Mouse (Mus musculus) thymus, adult 2 months (tissue): ENCODE measurements around the gene Mllt6. TPM values are rescaled to one million over a fixed set of nuclear protein-coding genes. Genes with fewer than 3 reads are reported as not detected.

Source experiments
- DNase-seq: peaks from one replicate; pipeline ENCODE4 v3.0.0; 2021
- H3K27ac ChIP-seq: fragments of 200-500 bp; 2 replicates; pipeline ENCODE4 v1.5.1; 2012; ENCODE audit warnings: low read length, control low read depth; ENCODE audit not compliant: control insufficient read depth, insufficient read depth
- H3K27me3 ChIP-seq: fragments of 200-500 bp; 2 replicates; pipeline ENCODE4 v1.6.1; 2012; ENCODE audit warnings: mild to moderate bottlenecking, low read length, moderate library complexity, mixed read lengths; ENCODE audit not compliant: control insufficient read depth, insufficient read depth
- H3K36me3 ChIP-seq: fragments of 200-500 bp; 2 replicates; pipeline ENCODE4 v1.6.1; 2012; ENCODE audit warnings: mild to moderate bottlenecking, low read length, moderate library complexity; ENCODE audit not compliant: control insufficient read depth, insufficient read depth
- H3K4me1 ChIP-seq: fragments of 200-500 bp; replicated peaks from 2 replicates; pipeline ENCODE4 v1.6.1; 2012; ENCODE audit warnings: low read length; ENCODE audit not compliant: control insufficient read depth, insufficient read depth
- H3K4me3 ChIP-seq: fragments of 200-500 bp; 2 replicates; pipeline ENCODE4 v1.5.1; 2012; ENCODE audit warnings: mild to moderate bottlenecking, low read length, control low read depth, moderate library complexity; ENCODE audit not compliant: control insufficient read depth, insufficient read depth
- CTCF ChIP-seq: fragments of 200-500 bp; IDR thresholded peaks from 2 replicates; pipeline ENCODE4 v1.5.1; 2012; ENCODE audit warnings: mild to moderate bottlenecking, control low read depth, low read length, moderate library complexity, borderline replicate concordance; ENCODE audit not compliant: control insufficient read depth, poor library complexity, insufficient read depth; ENCODE audit errors: extremely low read depth
- POLR2A ChIP-seq: fragments of 200-500 bp; IDR thresholded peaks from 2 replicates; pipeline ENCODE4 v1.6.1; 2012; ENCODE audit warnings: mild to moderate bottlenecking, low read length, control low read depth, moderate library complexity; ENCODE audit not compliant: control insufficient read depth, poor library complexity, insufficient read depth; ENCODE audit errors: extremely low read depth
- WGBS: fragments of 180-500 bp; shearing (Covaris S2); methylation state at CpG from one replicate; pipeline ENCODE4 v1.1.7; 2018; 5-methylcytosine and 5-hydroxymethylcytosine counted together
- polyA plus RNA-seq: library from polyadenylated mRNA; depleted of rRNA; stranded (reverse); fragments of >200 nt; gene quantifications from 2 replicates; pipeline ENCODE4 v1.2.3, GENCODE M21; 2012

Mllt6 gene
- polyA plus RNA-seq, 1 experiment = 89.5 TPM

DNA sequence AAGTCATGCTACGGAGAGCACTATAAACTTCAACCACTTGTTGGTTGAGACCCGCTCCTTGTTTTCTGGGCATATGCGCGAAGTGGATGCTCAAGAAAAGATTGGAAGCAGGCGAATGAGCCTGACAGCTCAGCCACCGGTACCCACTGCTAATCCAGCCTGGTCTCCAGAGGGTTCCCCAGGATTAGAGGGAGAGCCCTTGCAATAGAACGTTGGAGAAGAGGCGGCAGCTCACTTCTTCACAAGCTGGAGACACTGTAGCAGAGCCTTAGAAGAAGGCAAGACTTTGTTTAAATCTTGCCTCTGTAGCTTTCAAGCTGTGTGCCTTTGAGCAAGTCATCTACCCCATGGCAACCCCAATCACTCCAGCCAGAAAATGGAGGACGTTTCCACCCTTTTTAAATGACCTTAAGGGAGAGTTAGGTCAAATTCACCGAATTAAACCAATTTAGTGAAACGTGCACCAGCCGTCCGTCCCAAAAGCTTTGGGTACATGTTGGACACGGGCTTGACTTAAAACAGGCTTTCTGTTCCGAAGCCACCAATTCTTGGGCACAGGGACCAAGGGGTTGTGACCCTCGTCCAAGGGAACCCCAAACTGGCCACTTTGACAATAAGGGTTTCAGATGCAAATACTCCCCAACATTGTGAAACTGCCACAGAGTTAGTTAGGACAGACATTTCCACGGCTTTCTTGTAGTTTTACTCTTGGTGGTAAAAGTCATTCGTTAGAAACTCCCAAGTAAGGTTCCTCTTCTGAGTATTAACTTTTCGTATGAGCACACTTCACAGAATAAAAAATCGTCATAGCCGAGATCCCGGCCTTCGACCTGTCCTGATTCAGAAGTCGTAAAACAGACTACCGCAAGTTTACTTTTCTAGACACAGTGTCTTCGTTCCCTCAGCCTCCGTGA lies 2.2 kb upstream of the Mllt6 start:
- Histone ChIP-seq H3K27ac (peak overlapping the region; percentile 71), H3K27me3 (no peaks in the 10 kb centered on the region), H3K36me3 (no peaks in the 10 kb centered on the region), H3K4me1 (peaks cover 49% of the 10 kb centered on the region), H3K4me3 (peak overlapping the region; percentile 74)
- TF ChIP-seq CTCF (no peak), POLR2A (no peak)
- WGBS = 7% methylated on average over 27 of the region's 27 CpGs
- no peak for DNase-seq

- H3K27ac ChIP-seq = peak overlapping the region; percentile 79
- WGBS = 0% methylated on average over 20 of the region's 20 CpGs
- TF ChIP-seq POLR2A (0 out of 2 replicates have a peak, but pooled peaks have one; percentile 31), CTCF (no peak)
- peaks cover 49% of the 10 kb centered on the region for H3K4me1 ChIP-seq
- H3K36me3 ChIP-seq = no peaks in the 10 kb centered on the region
- DNase-seq = peak; percentile 84
- peak overlapping the region; percentile 74 for H3K4me3 ChIP-seq
- H3K27me3 ChIP-seq = no peaks in the 10 kb centered on the region
Measured at GRCm38 (mm10) chr11:97661648-97662133, 1.5 kb upstream of the Mllt6 start.

- no peaks in the 10 kb centered on the region for H3K27me3 ChIP-seq
- peak overlapping the region; percentile 79 for H3K27ac ChIP-seq
- peaks cover 49% of the 10 kb centered on the region for H3K4me1 ChIP-seq
- under 1% methylated on average over 21 of the region's 21 CpGs for WGBS
- DNase-seq = peak; percentile 51
- no peaks in the 10 kb centered on the region; the same call in 1 of the 2 replicates for H3K36me3 ChIP-seq
- H3K4me3 ChIP-seq = peak overlapping the region; percentile 74
- TF ChIP-seq CTCF (no peak), POLR2A (no peak)
Measured at GRCm38 (mm10) chr11:97662207-97662892, 864 bp upstream of the Mllt6 start.

DNA sequence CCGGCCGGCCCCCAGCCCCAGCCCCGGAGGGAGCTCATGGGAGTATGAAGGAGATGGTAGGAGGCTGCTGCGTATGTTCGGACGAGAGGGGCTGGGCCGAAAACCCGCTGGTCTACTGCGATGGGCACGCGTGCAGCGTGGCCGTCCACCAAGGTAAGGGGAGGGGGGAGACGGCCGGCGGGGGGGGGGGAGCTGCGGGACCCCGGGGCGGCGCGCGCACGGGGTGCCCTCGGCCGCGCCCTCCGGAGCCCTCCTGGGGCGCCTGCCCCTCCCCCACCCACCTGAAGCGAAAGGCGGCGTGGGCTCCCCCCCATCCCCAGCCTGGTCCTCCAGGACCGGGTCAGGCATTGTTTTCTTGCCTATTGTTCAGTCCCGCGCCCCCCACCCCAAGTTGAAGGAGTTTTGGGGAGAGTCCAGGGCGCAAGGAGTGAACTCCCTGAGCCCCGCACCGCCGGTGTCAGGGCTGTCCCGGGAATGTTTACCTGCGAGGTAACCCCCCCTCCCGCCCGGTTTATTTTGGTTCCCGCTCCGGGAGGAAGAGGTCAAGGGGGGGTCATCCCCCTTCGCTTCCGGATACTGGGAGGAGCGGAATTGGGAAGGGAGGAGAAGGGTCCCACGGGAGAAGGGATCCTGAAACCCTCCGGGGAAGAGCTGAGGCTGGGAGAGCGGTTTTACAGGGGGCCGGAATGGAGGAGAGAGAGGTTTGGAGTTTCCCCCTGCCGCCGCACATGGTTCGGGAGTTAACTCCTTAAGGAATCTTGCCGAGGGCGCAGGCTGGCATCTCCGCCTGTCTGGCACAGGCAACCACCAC lies 519 bp downstream of the Mllt6 start:
- 1% methylated on average over 36 of the region's 57 CpGs for WGBS
- H3K27ac ChIP-seq = peak overlapping the region; percentile 44; the same call in 1 of the 2 replicates
- TF ChIP-seq POLR2A (no peak), CTCF (0 out of 2 replicates have a peak, but pooled peaks have one; percentile 8)
- DNase-seq = peak; percentile 39
- H3K27me3 ChIP-seq = no peaks in the 10 kb centered on the region
- no peaks in the 10 kb centered on the region; the same call in 1 of the 2 replicates for H3K36me3 ChIP-seq
- peak overlapping the region; percentile 74 for H3K4me3 ChIP-seq
- H3K4me1 ChIP-seq = peaks cover 48% of the 10 kb centered on the region

- WGBS = 4% methylated on average over 8 of the region's 8 CpGs
- Histone ChIP-seq H3K4me3 (peak overlapping the region; percentile 74), H3K36me3 (no peaks in the 10 kb centered on the region; the same call in 1 of the 2 replicates), H3K4me1 (peaks cover 45% of the 10 kb centered on the region), H3K27me3 (no peaks in the 10 kb centered on the region), H3K27ac (no peak overlapping the region; the same call in 1 of the 2 replicates)
- no peak for DNase-seq
- TF ChIP-seq POLR2A (no peak), CTCF (no peak)
Measured at GRCm38 (mm10) chr11:97664339-97664665, 1.1 kb downstream of the Mllt6 start.
